Mouse (Mus musculus): Measurements from ENCODE around the gene Gdf10. TPM values are rescaled to one million over a fixed set of nuclear protein-coding genes. Genes with fewer than 3 reads are reported as not detected.

The Gdf10 gene
- polyA plus RNA-seq, 1 experiment from 2014 or later, result 2.5 TPM

Other genes starting within 250 kb of the Gdf10 start
- gene Gdf2, start 17.5 kb downstream of the Gdf10 start, polyA plus RNA-seq (2016; fragmentation: Nextera tagmentation; extraction: Ambion mirVana), result not detected in 2 replicates
- gene Rbp3, start 30.4 kb downstream of the Gdf10 start, polyA plus RNA-seq (2016; fragmentation: Nextera tagmentation; extraction: Ambion mirVana), result not detected in 2 replicates
- gene Zfp488, start 55.2 kb downstream of the Gdf10 start, polyA plus RNA-seq (2016; fragmentation: Nextera tagmentation; extraction: Ambion mirVana), result 0.09 and 0.10 TPM in 2 replicates
- gene Gm30083, start 91.6 kb downstream of the Gdf10 start, polyA plus RNA-seq (2016; fragmentation: Nextera tagmentation; extraction: Ambion mirVana), result not detected in 2 replicates
- not detected in 2 replicates for gene Gm5460, start 93.2 kb downstream of the Gdf10 start, polyA plus RNA-seq (2016; fragmentation: Nextera tagmentation; extraction: Ambion mirVana)
- not detected in 2 replicates for gene Antxrl, start 129.1 kb downstream of the Gdf10 start, polyA plus RNA-seq (2016; fragmentation: Nextera tagmentation; extraction: Ambion mirVana)
- 0.24 and 0.61 TPM in 2 replicates for gene Anxa8, start 162.4 kb downstream of the Gdf10 start, polyA plus RNA-seq (2016; fragmentation: Nextera tagmentation; extraction: Ambion mirVana)
- not detected in 2 replicates for gene A630023A22Rik, start 179.2 kb downstream of the Gdf10 start, polyA plus RNA-seq (2016; fragmentation: Nextera tagmentation; extraction: Ambion mirVana)
- 0.05 TPM in 1 of 2 replicates, not detected in the other for gene Npy4r, start 228.9 kb downstream of the Gdf10 start, polyA plus RNA-seq (2016; fragmentation: Nextera tagmentation; extraction: Ambion mirVana)